Mouse (Mus musculus) liver, embryonic 14.5 days (tissue): Measurements from ENCODE around the gene Rbfox1.

ENCODE experiments used
- CTCF ChIP-seq: IDR thresholded peaks from 2 replicates; pipeline ENCODE4 v1.5.1; 2016; ENCODE audit warnings: antibody characterized with exemption, low read depth, control low read depth
- EP300 ChIP-seq: IDR thresholded peaks from 2 replicates; pipeline ENCODE4 v1.6.1; 2016; ENCODE audit warnings: antibody characterized with exemption, low read depth

GRCm38 (mm10) chr16:7047421-7047820, 1162.3 kb downstream of the Rbfox1 start:
- no peak for TF ChIP-seq CTCF
- no peak for TF ChIP-seq EP300
